Mouse (Mus musculus) hindbrain, embryonic 11.5 days (tissue): ENCODE measurements around the gene 1700069L16Rik. TPM values are rescaled to one million over a fixed set of nuclear protein-coding genes. Genes with fewer than 3 reads are reported as not detected.

Experiments
- ATAC-seq: fragments of 200-750 bp; cut with Nextera tagmentation; 2 replicates; pipeline ENCODE4 v1.8.0; 2017; ENCODE audit warnings: mild to moderate bottlenecking, moderate TSS enrichment, moderate library complexity; ENCODE audit not compliant: low FRiP score
- DNase-seq: peaks from one replicate; pipeline ENCODE4 v3.0.0-alpha.2; 2015; ENCODE audit warnings: low spot score
- H3K27ac ChIP-seq: fragments of 300-500 bp; sonication (generic); 2 replicates; pipeline ENCODE4 v1.5.1; 2014; ENCODE audit warnings: mild to moderate bottlenecking, low read depth, low read length
- H3K27me3 ChIP-seq: fragments of 300-500 bp; sonication (generic); 2 replicates; pipeline ENCODE4 v1.6.1; 2014; ENCODE audit warnings: mild to moderate bottlenecking, low read length, moderate library complexity, mixed read lengths; ENCODE audit not compliant: control insufficient read depth, insufficient read depth
- H3K36me3 ChIP-seq: fragments of 300-500 bp; sonication (generic); 2 replicates; pipeline ENCODE4 v1.6.1; 2014; ENCODE audit warnings: mild to moderate bottlenecking, low read length, moderate library complexity, mixed read lengths; ENCODE audit not compliant: control insufficient read depth, insufficient read depth
- H3K4me1 ChIP-seq: fragments of 300-500 bp; sonication (generic); replicated peaks from 2 replicates; pipeline ENCODE4 v1.6.1; 2014; ENCODE audit warnings: low read length, mixed read lengths; ENCODE audit not compliant: control insufficient read depth, insufficient read depth
- H3K4me2 ChIP-seq: fragments of 300-500 bp; sonication (generic); replicated peaks from 2 replicates; pipeline ENCODE4 v1.6.1; 2014; ENCODE audit warnings: mild to moderate bottlenecking, low read depth, low read length
- H3K4me3 ChIP-seq: fragments of 300-500 bp; sonication (generic); 2 replicates; pipeline ENCODE4 v1.5.1; 2014; ENCODE audit warnings: low read depth, low read length
- H3K9ac ChIP-seq: fragments of 300-500 bp; sonication (generic); 2 replicates; pipeline ENCODE4 v1.6.1; 2014; ENCODE audit warnings: low read depth, low read length
- H3K9me3 ChIP-seq: fragments of 300-500 bp; sonication (generic); 2 replicates; pipeline ENCODE4 v1.6.1; 2016; ENCODE audit warnings: low read length; ENCODE audit not compliant: control insufficient read depth
- WGBS: fragments of 180-500 bp; shearing (Covaris S2); extraction: QIAGEN DNeasy Blood & Tissue Kit; methylation state at CpG from one replicate; pipeline ENCODE4 v1.1.7; 2014; 5-methylcytosine and 5-hydroxymethylcytosine counted together
- polyA plus RNA-seq: library from polyadenylated mRNA; unstranded; fragments of >200 nt; fragmentation: Nextera tagmentation; extraction: Ambion mirVana; gene quantifications from 2 replicates; pipeline ENCODE4 v1.2.1, GENCODE M21; 2014

1700069L16Rik gene
- polyA plus RNA-seq, 1 experiment from 2014 or later = not detected

GRCm38 (mm10) chr5:113700388-113701023 is 24.1 kb downstream of the 1700069L16Rik start:
- 79% methylated on average over 19 of the region's 19 CpGs for WGBS
- no peak overlapping the region for H3K4me2 ChIP-seq
- ATAC-seq (no peak), DNase-seq (no peak)
- no peaks in the 10 kb centered on the region for H3K9me3 ChIP-seq
- H3K4me3 ChIP-seq = no peak overlapping the region
- H3K27ac ChIP-seq = no peak overlapping the region
- no peaks in the 10 kb centered on the region for H3K27me3 ChIP-seq
- no peak overlapping the region for H3K9ac ChIP-seq
- no peaks in the 10 kb centered on the region for H3K4me1 ChIP-seq
- no peaks in the 10 kb centered on the region for H3K36me3 ChIP-seq

- DNase-seq (no peak), ATAC-seq (no peak)
- H3K4me1 ChIP-seq = no peaks in the 10 kb centered on the region
- H3K27ac ChIP-seq = no peak overlapping the region
- H3K4me3 ChIP-seq = no peak overlapping the region
- H3K4me2 ChIP-seq = no peak overlapping the region
- H3K9ac ChIP-seq = no peak overlapping the region
- H3K36me3 ChIP-seq = no peaks in the 10 kb centered on the region
- WGBS = 54% methylated on average over 5 of the region's 5 CpGs
- H3K27me3 ChIP-seq = no peaks in the 10 kb centered on the region
- no peaks in the 10 kb centered on the region for H3K9me3 ChIP-seq
Observed at GRCm38 (mm10) chr5:113694415-113694814, 30.2 kb downstream of the 1700069L16Rik start.

- no peak overlapping the region for H3K4me2 ChIP-seq
- no peak overlapping the region for H3K27ac ChIP-seq
- no peak overlapping the region for H3K9ac ChIP-seq
- DNase-seq = no peak
- H3K36me3 ChIP-seq = no peaks in the 10 kb centered on the region
- no peaks in the 10 kb centered on the region for H3K9me3 ChIP-seq
- no peak for ATAC-seq
- no peaks in the 10 kb centered on the region for H3K27me3 ChIP-seq
- 64% methylated on average over 4 of the region's 4 CpGs for WGBS
- no peaks in the 10 kb centered on the region for H3K4me1 ChIP-seq
- no peak overlapping the region for H3K4me3 ChIP-seq
Observed at GRCm38 (mm10) chr5:113694000-113694399, 30.6 kb downstream of the 1700069L16Rik start.

DNA sequence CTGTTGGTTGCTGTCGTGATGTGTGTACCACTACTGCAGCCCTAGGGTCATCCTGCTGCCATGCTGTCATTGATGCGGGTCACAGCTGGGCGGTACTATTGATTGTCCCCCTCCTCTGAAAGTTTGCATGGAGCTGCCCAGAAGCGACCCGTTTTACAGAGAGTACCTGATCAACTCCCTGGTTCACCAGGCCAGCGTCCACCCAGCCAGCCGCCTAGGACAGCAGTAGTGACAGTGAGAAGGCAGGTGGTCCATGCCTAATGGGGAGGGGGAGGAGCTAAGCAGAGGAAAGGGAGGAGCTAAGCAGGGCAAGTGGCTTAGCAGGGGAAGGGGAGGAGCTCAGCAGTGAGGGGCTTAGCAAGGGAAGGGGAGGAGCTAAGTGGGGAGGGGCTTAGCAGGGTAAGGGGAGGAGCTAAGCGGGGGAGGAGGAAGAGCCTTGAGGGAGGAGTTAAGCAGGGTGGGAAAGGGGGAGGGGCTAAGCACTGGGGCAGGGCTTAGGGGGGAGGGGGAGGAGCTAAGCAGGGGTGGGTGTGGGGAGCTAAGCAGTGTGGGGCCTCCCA is 31.3 kb downstream of the 1700069L16Rik start:
- WGBS = 87% methylated on average over 8 of the region's 8 CpGs
- H3K9me3 ChIP-seq = no peaks in the 10 kb centered on the region
- ATAC-seq (no peak), DNase-seq (no peak)
- H3K27me3 ChIP-seq = no peaks in the 10 kb centered on the region
- H3K4me1 ChIP-seq = no peaks in the 10 kb centered on the region
- H3K27ac ChIP-seq = no peak overlapping the region
- no peaks in the 10 kb centered on the region for H3K36me3 ChIP-seq
- H3K4me3 ChIP-seq = no peak overlapping the region
- H3K9ac ChIP-seq = no peak overlapping the region
- H3K4me2 ChIP-seq = no peak overlapping the region

- no peaks in the 10 kb centered on the region for H3K27me3 ChIP-seq
- no peak overlapping the region; the same call in 1 of the 2 replicates for H3K27ac ChIP-seq
- 93% methylated on average over 2 of the region's 2 CpGs for WGBS
- no peak overlapping the region for H3K4me2 ChIP-seq
- no peaks in the 10 kb centered on the region for H3K36me3 ChIP-seq
- no peaks in the 10 kb centered on the region for H3K4me1 ChIP-seq
- no peaks in the 10 kb centered on the region for H3K9me3 ChIP-seq
- DNase-seq = no peak
- H3K4me3 ChIP-seq = no peak overlapping the region
- H3K9ac ChIP-seq = no peak overlapping the region
- 0 out of 2 replicates have a peak, but pooled peaks have one; percentile 22 for ATAC-seq
Observed at GRCm38 (mm10) chr5:113690866-113691265, 33.7 kb downstream of the 1700069L16Rik start.

DNA sequence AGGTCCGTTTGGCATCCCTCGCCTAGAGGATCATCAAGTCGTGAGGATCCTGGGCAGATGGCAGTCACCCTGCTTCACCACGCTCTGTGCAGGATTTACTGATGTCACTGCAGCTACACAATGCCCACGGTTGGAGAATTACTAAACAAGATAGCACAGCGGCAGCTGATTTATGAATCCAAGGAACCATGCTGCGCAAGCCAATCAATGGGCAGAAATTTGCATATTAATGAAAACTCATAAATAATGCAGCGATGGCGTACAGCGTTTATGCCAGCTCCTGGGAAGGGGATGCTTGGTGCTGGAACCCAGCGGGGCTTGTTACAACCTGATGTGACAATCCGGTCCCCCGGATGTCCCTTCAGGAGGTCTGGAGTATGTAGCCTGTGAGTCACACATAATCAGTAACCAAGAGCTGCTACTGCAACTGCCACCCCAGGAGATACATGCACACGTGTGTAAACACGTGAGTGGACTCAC is 34.5 kb downstream of the 1700069L16Rik start:
- 55% methylated on average over 15 of the region's 15 CpGs for WGBS
- H3K4me2 ChIP-seq = no peak overlapping the region
- ATAC-seq (peak; percentile 78), DNase-seq (peak; percentile 53)
- H3K9ac ChIP-seq = no peak overlapping the region
- H3K4me3 ChIP-seq = no peak overlapping the region
- H3K9me3 ChIP-seq = no peaks in the 10 kb centered on the region
- no peaks in the 10 kb centered on the region for H3K4me1 ChIP-seq
- no peak overlapping the region; the same call in 1 of the 2 replicates for H3K27ac ChIP-seq
- H3K27me3 ChIP-seq = no peaks in the 10 kb centered on the region
- no peaks in the 10 kb centered on the region for H3K36me3 ChIP-seq

- no peak for ATAC-seq
- H3K9ac ChIP-seq = no peak overlapping the region
Observed at GRCm38 (mm10) chr5:113687514-113687913, 37.1 kb downstream of the 1700069L16Rik start.

GRCm38 (mm10) chr5:113685471-113685870 is 39.1 kb downstream of the 1700069L16Rik start:
- 82% methylated on average over 5 of the region's 5 CpGs for WGBS
- no peak for ATAC-seq
- no peaks in the 10 kb centered on the region for H3K36me3 ChIP-seq
- no peak overlapping the region for H3K4me2 ChIP-seq
- H3K27me3 ChIP-seq = no peaks in the 10 kb centered on the region
- DNase-seq = no peak
- H3K9ac ChIP-seq = no peak overlapping the region
- H3K4me1 ChIP-seq = no peaks in the 10 kb centered on the region
- no peak overlapping the region for H3K4me3 ChIP-seq
- no peak overlapping the region for H3K27ac ChIP-seq
- no peaks in the 10 kb centered on the region for H3K9me3 ChIP-seq

More at GRCm38 (mm10) chr5:113687514-113687913, 37.1 kb downstream of the 1700069L16Rik start:
- Histone ChIP-seq H3K4me2 (no peak overlapping the region), H3K9me3 (no peaks in the 10 kb centered on the region), H3K4me3 (no peak overlapping the region), H3K4me1 (no peaks in the 10 kb centered on the region), H3K36me3 (no peaks in the 10 kb centered on the region), H3K27ac (no peak overlapping the region), H3K27me3 (no peaks in the 10 kb centered on the region)
- no peak for DNase-seq
- 88% methylated on average over 5 of the region's 5 CpGs for WGBS

GRCm38 (mm10) chr5:113683246-113683645 is 41.3 kb downstream of the 1700069L16Rik start:
- ATAC-seq = no peak
- Histone ChIP-seq H3K4me3 (no peak overlapping the region), H3K27ac (no peak overlapping the region), H3K27me3 (no peaks in the 10 kb centered on the region), H3K36me3 (no peaks in the 10 kb centered on the region), H3K4me1 (no peaks in the 10 kb centered on the region), H3K4me2 (no peak overlapping the region), H3K9me3 (no peaks in the 10 kb centered on the region), H3K9ac (no peak overlapping the region)
- 70% methylated on average over 5 of the region's 5 CpGs for WGBS
- no peak for DNase-seq
